ENCODE assay signal across 12 mouse cellular contexts in the genomic region with DNA sequence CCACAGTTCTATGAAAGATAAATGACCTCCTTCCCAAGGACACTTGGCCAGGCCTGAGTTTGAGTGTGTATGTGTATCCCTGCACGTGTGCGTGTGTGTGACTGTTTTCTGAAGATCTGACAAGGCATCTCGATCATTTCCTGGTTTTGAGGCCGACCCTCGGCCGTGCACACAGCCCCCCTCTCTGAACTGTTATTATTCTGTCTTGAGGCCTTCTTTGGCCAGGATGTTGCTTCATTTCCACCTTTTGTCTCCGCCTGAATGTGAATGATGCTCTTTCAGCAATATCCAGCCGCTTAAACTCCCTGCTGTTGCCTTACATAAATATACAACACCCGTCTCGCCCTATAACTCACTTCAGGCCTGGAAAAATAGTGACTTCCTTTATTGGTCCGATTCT. TPM values are rescaled to one million over a fixed set of nuclear protein-coding genes. Genes with fewer than 3 reads are reported as not detected.
DNase-seq lines count a peak whose midpoint lies in the region; ATAC-seq and TF ChIP-seq lines count a peak whose summit lies in the region.
"Had no signal": no experiment of that assay in that cellular context is flagged by ENCODE, and none has a peak within 500 bp of the region (broad histone marks: within the 10 kb centered on the region; RNA-seq: fewer than 3 reads in every experiment).

No protein-coding gene starts in this region.

- H3K4me3 ChIP-seq in brown adipose tissue, adult 24 weeks (ENCODE audit: insufficient read depth, low read depth, low read length) = no peak overlapping the region
- H3K4me3 ChIP-seq in liver, postnatal 0 days (ENCODE audit: low read depth, low read length) = no peak overlapping the region
- no peak overlapping the region for H3K4me3 ChIP-seq in forebrain, embryonic 14.5 days (ENCODE audit: low read depth, low read length)
- H3K4me3 ChIP-seq: midbrain, embryonic 13.5 days had no signal

- TF ChIP-seq EP300 in liver, postnatal 0 days (IDR thresholded peaks at IDR 0.05; ENCODE audit: low read depth) = 0 out of 2 replicates have a peak, but pooled peaks have one; percentile 24

- 38% methylated on average over 11 of the region's 11 CpGs for WGBS in liver, postnatal 0 days (ENCODE audit: insufficient replicate concordance)
- WGBS in forebrain, embryonic 14.5 days = 79% methylated on average over 11 of the region's 11 CpGs

- DNase-seq in 416B (ENCODE audit: low read depth) = peak; percentile 15
- DNase-seq in heart, postnatal 36 days = peak; percentile 26 to 33
- DNase-seq in liver, postnatal 0 days = peak; percentile 13
- DNase-seq in right cerebral cortex, postnatal 36 days (ENCODE audit: low spot score in 2 of 2) = no peak
- DNase-seq in frontal cortex, postnatal 36 days (ENCODE audit: low spot score in 2 of 2) = no peak
- DNase-seq in ovary, adult 18-20 months (ENCODE audit: low spot score) = no peak
- DNase-seq in forebrain, embryonic 14.5 days (ENCODE audit: low spot score) = no peak
- DNase-seq: cerebellum, adult 11 months had no signal

- no peak overlapping the region for H3K4me2 ChIP-seq in liver, postnatal 0 days (ENCODE audit: low read depth, low read length)
- no peak overlapping the region for H3K4me2 ChIP-seq in forebrain, embryonic 14.5 days (ENCODE audit: low read length)
- H3K4me2 ChIP-seq: midbrain, embryonic 13.5 days had no signal

- no peaks in the 10 kb centered on the region for H3K36me3 ChIP-seq in liver, postnatal 0 days (replicated peaks; ENCODE audit: insufficient read depth, low read length)
- no peaks in the 10 kb centered on the region for H3K36me3 ChIP-seq in forebrain, embryonic 14.5 days (ENCODE audit: control insufficient read depth, insufficient read depth, low read length)
- H3K36me3 ChIP-seq: midbrain, embryonic 13.5 days had no signal

- intact Hi-C loops in heart, postnatal 36 days (cut with DNase I) = loop anchor here (1.0 to 10.0 kb wide), 5 partner anchors 59 to 553 kb away; no protein-coding TSS in a partner anchor

- peak overlapping the region; percentile 95 for H3K27ac ChIP-seq in brown adipose tissue, adult 24 weeks (replicated peaks; ENCODE audit: low read depth, low read length)
- no peak overlapping the region; the same call in 1 of the 2 replicates for H3K27ac ChIP-seq in liver, postnatal 0 days (ENCODE audit: low read depth)
- no peak overlapping the region for H3K27ac ChIP-seq in forebrain, embryonic 14.5 days (ENCODE audit: low read depth, low read length)
- H3K27ac ChIP-seq: midbrain, embryonic 13.5 days had no signal

- no peak for TF ChIP-seq CTCF in liver, postnatal 0 days (IDR thresholded peaks at IDR 0.05; ENCODE audit: low read depth)

- H3K4me1 ChIP-seq in brown adipose tissue, adult 24 weeks (ENCODE audit: control insufficient read depth, insufficient read depth, insufficient read length, low read length) = peaks cover 8% of the 10 kb centered on the region
- no peaks in the 10 kb centered on the region for H3K4me1 ChIP-seq in liver, postnatal 0 days (ENCODE audit: insufficient read depth)
- no peaks in the 10 kb centered on the region for H3K4me1 ChIP-seq in forebrain, embryonic 14.5 days (ENCODE audit: control insufficient read depth, insufficient read depth, low read length)

- no peaks in the 10 kb centered on the region for H3K27me3 ChIP-seq in liver, postnatal 0 days (ENCODE audit: insufficient read depth, low read length)
- H3K27me3 ChIP-seq in forebrain, embryonic 14.5 days (replicated peaks; ENCODE audit: control insufficient read depth, insufficient read depth, low read length) = no peaks in the 10 kb centered on the region
- H3K27me3 ChIP-seq: midbrain, embryonic 13.5 days had no signal

- H3K9ac ChIP-seq in liver, postnatal 0 days (replicated peaks) = no peak overlapping the region
- no peak overlapping the region for H3K9ac ChIP-seq in forebrain, embryonic 14.5 days (ENCODE audit: low read length)
- H3K9ac ChIP-seq: midbrain, embryonic 13.5 days had no signal

- no peaks in the 10 kb centered on the region for H3K9me3 ChIP-seq in liver, postnatal 0 days (ENCODE audit: low read length)
- no peaks in the 10 kb centered on the region for H3K9me3 ChIP-seq in forebrain, embryonic 14.5 days (replicated peaks; ENCODE audit: control insufficient read depth, low read length)
- H3K9me3 ChIP-seq: midbrain, embryonic 13.5 days had no signal

- peak; percentile 40 for ATAC-seq in liver, postnatal 0 days
- no peak for ATAC-seq in forebrain, embryonic 14.5 days
- ATAC-seq: midbrain, embryonic 13.5 days had no signal

RNA-seq across cellular contexts. Expression of gene Gm10295, which starts 39.9 kb away (rescaled TPM):
- not detected in 2 replicates for polyA plus RNA-seq in brown adipose tissue, adult 24 weeks (2012; ENCODE audit: insufficient read depth, insufficient read length, missing spikeins)
- not detected for total RNA-seq in heart, postnatal 36 days (2021)
- polyA plus RNA-seq in liver, postnatal 0 days (2015; fragmentation: Nextera tagmentation; extraction: Ambion mirVana) = not detected in 2 replicates
- not detected in 2 replicates for polyA plus RNA-seq in forebrain, embryonic 14.5 days (2014; fragmentation: Nextera tagmentation; extraction: Ambion mirVana)
- total RNA-seq: ES-E14; hematopoietic stem cell, adult 5-6 weeks had no signal
- polyA plus RNA-seq: midbrain, embryonic 13.5 days had no signal

Comparison
In these comparisons a context has a peak if more than half of its experiments do, and no peak if none do; other contexts are left out.
1. DNase-seq: peak in 416B (single experiment), heart, postnatal 36 days (2 of 2) and liver, postnatal 0 days (single experiment); none in right cerebral cortex, postnatal 36 days (0 of 2), frontal cortex, postnatal 36 days (0 of 2), ovary, adult 18-20 months (single experiment) and forebrain, embryonic 14.5 days (single experiment).